Mouse (Mus musculus): ENCODE data around the gene Pih1d1. TPM values are rescaled to one million over a fixed set of nuclear protein-coding genes. Genes with fewer than 3 reads are reported as not detected.

Gene Pih1d1
- total and polyA plus RNA-seq, 2 experiments from 2014 or later: 56.3 to 152 TPM

DNA sequence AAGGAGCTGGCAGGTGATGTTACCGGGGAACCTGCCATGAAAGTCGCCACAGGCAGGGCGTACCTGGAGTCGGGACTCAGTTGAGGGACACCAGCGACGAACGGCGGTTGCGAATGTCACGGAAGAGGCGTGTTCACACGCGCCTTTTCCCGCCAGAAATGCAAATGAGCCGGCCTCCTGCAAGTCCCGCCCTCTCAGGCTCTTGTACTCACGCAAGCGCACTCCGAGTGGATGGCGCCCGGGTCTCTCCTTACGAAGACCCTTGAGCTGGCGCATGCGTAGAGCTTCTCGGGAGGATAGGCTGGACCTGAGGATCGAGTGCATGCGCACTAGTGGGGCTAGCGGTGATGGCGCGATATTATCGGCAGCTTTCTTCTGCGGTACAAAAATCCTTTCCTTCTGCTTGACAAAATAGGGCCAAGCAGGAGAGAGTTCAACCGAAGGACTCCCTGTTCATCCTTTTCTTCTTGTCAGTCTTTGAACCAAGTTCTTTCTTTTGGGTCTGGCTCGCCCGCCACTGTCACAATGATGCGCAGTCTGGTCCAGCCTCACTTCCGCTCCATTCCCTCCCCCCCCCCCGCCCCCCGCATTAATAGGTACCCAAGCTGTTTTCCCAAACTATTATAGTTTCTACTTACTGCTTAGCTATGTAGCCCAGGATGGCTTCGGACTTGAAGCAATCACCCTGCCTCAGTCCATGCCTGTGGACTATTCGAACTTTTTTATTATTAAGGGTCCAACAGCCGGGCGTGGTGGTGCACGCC, 50.5 kb downstream of the Pih1d1 start, which contains the start of gene Ccdc155:
Gene Ccdc155, minus strand, starts transcription at position 513 of the 764 bp plus-strand sequence.
- Histone ChIP-seq H3K27ac (ENCODE audit: low read depth) (no peak within 1 kb of the TSS), H3K4me2 (ENCODE audit: low read depth, low read length) (peak within 1 kb of the TSS; percentile 60), H3K9me3 (replicated peaks; ENCODE audit: control insufficient read depth, low read length) (no peaks in the 10 kb centered on the region), H3K27me3 (ENCODE audit: control insufficient read depth, insufficient read depth, low read length) (no peaks in the 10 kb centered on the region), H3K4me3 (ENCODE audit: low read depth, low read length) (peak within 1 kb of the TSS; percentile 40), H3K9ac (replicated peaks; ENCODE audit: low read depth, low read length) (no peak within 1 kb of the TSS), H3K36me3 (replicated peaks; ENCODE audit: control insufficient read depth, insufficient read depth, low read length) (no peaks in the 10 kb centered on the region), H3K4me1 (ENCODE audit: control insufficient read depth, insufficient read depth) (peaks cover 5% of the 10 kb centered on the region; the same call in 1 of the 2 replicates)
- ATAC-seq (ENCODE audit: insufficient read depth, low read depth) (peak; percentile 89), DNase-seq (ENCODE audit: low spot score) (peak; percentile 83)
- TF ChIP-seq CTCF (IDR thresholded peaks at IDR 0.05; ENCODE audit: low read depth) (no peak), EP300 (IDR thresholded peaks at IDR 0.05; ENCODE audit: low read depth) (no peak)
- WGBS: 10% methylated on average over 43 of the region's 44 CpGs

DNA sequence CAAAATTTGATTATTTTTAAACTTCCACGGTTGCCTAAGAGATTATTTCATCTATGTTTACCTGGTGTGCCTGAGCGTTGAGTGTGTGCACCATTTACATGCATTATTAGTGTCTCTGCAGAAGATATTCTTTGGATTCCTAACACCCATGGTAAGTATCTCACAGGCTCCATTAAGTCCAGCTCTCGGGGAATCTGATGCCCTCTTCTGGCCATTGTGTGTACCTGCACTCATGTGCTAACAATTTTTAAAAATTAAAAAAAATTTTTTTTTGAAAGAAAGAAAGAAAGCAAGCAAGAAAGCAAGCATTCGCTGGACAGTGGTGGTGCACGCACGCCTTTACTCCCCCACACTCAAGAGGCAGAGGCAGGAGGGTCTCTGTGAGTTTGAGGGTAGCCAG, 54.2 kb downstream of the Pih1d1 start:
- no peak overlapping the region for H3K9ac ChIP-seq (replicated peaks; ENCODE audit: low read depth, low read length)
- no peak overlapping the region for H3K27ac ChIP-seq (ENCODE audit: low read depth)
- no peak overlapping the region for H3K4me2 ChIP-seq (ENCODE audit: low read depth, low read length)
- 78% methylated on average over 6 of the region's 6 CpGs for WGBS
- peaks cover 24% of the 10 kb centered on the region for H3K27me3 ChIP-seq (ENCODE audit: control insufficient read depth, insufficient read depth, low read length)
- no peaks in the 10 kb centered on the region for H3K9me3 ChIP-seq (replicated peaks; ENCODE audit: control insufficient read depth, low read length)
- H3K4me1 ChIP-seq (ENCODE audit: control insufficient read depth, insufficient read depth): peaks cover 5% of the 10 kb centered on the region; the same call in 1 of the 2 replicates
- TF ChIP-seq CTCF (IDR thresholded peaks at IDR 0.05; ENCODE audit: low read depth) (no peak), EP300 (IDR thresholded peaks at IDR 0.05; ENCODE audit: low read depth) (no peak)
- no peak for ATAC-seq (ENCODE audit: insufficient read depth, low read depth)
- H3K36me3 ChIP-seq (replicated peaks; ENCODE audit: control insufficient read depth, insufficient read depth, low read length): no peaks in the 10 kb centered on the region
- no peak overlapping the region for H3K4me3 ChIP-seq (ENCODE audit: low read depth, low read length)
- DNase-seq (ENCODE audit: low spot score): no peak

MicroRNA genes within 50 kb of the gene (microRNA counts, 519-probe panel; counts per million panel counts)
- 1,491 counts per million, percentile 13 among the panel's probes with 10 or more counts for microRNA mmu-miR-150

Small RNA genes within 50 kb of the gene (microRNA-seq; reads per million reads assigned to microRNA genes)
- gene Mir150: 40.2 reads per million, percentile 44 among the genes with 10 or more reads in this experiment
- gene Mir5121: 5.7 reads per million, percentile 23 among the genes with 10 or more reads in this experiment
- not detected for gene Mir7055

Other genes with a start within 250 kb of the Pih1d1 start
Only the 30 nearest of the 32 such genes appear.
- gene Tsks, start 211.1 kb upstream of the Pih1d1 start, total RNA-seq (2014; rRNA removed; ENCODE audit: low replicate concordance): not detected in 2 replicates
- gene Tsks, start 211.1 kb upstream of the Pih1d1 start, polyA plus RNA-seq (2015; fragmentation: Nextera tagmentation; extraction: Ambion mirVana): 0.16 and 0.27 TPM in 2 replicates
- gene Cpt1c, start 179.5 kb upstream of the Pih1d1 start, total RNA-seq (2014; rRNA removed; ENCODE audit: low replicate concordance): 7.5 and 12.7 TPM in 2 replicates
- gene Cpt1c, start 179.5 kb upstream of the Pih1d1 start, polyA plus RNA-seq (2015; fragmentation: Nextera tagmentation; extraction: Ambion mirVana): 3.4 and 3.9 TPM in 2 replicates
- gene Prmt1, start 167.7 kb upstream of the Pih1d1 start, total RNA-seq (2014; rRNA removed; ENCODE audit: low replicate concordance): 152 and 173 TPM in 2 replicates
- gene Prmt1, start 167.7 kb upstream of the Pih1d1 start, polyA plus RNA-seq (2015; fragmentation: Nextera tagmentation; extraction: Ambion mirVana): 271 and 300 TPM in 2 replicates
- gene Irf3, start 156.7 kb upstream of the Pih1d1 start, total RNA-seq (2014; rRNA removed; ENCODE audit: low replicate concordance): 31.7 and 61.1 TPM in 2 replicates
- gene Irf3, start 156.7 kb upstream of the Pih1d1 start, polyA plus RNA-seq (2015; fragmentation: Nextera tagmentation; extraction: Ambion mirVana): 44.8 and 51.7 TPM in 2 replicates
- gene Bcl2l12, start 155.6 kb upstream of the Pih1d1 start, total RNA-seq (2014; rRNA removed; ENCODE audit: low replicate concordance): 20.3 and 22.0 TPM in 2 replicates
- 25.5 and 27.5 TPM in 2 replicates for gene Bcl2l12, start 155.6 kb upstream of the Pih1d1 start, polyA plus RNA-seq (2015; fragmentation: Nextera tagmentation; extraction: Ambion mirVana)
- gene Scaf1, start 137.9 kb upstream of the Pih1d1 start, total RNA-seq (2014; rRNA removed; ENCODE audit: low replicate concordance): 37.8 and 38.9 TPM in 2 replicates
- gene Scaf1, start 137.9 kb upstream of the Pih1d1 start, polyA plus RNA-seq (2015; fragmentation: Nextera tagmentation; extraction: Ambion mirVana): 15.9 and 17.9 TPM in 2 replicates
- 38.4 and 62.0 TPM in 2 replicates for gene Rras, start 136.3 kb upstream of the Pih1d1 start, total RNA-seq (2014; rRNA removed; ENCODE audit: low replicate concordance)
- 85.7 and 90.0 TPM in 2 replicates for gene Rras, start 136.3 kb upstream of the Pih1d1 start, polyA plus RNA-seq (2015; fragmentation: Nextera tagmentation; extraction: Ambion mirVana)
- gene Prr12, start 101.4 kb upstream of the Pih1d1 start, total RNA-seq (2014; rRNA removed; ENCODE audit: low replicate concordance): 5.4 and 12.5 TPM in 2 replicates
- gene Prr12, start 101.4 kb upstream of the Pih1d1 start, polyA plus RNA-seq (2015; fragmentation: Nextera tagmentation; extraction: Ambion mirVana): 3.8 TPM in 2 replicates
- 21.5 and 73.9 TPM in 2 replicates for gene Nosip, start 91.9 kb upstream of the Pih1d1 start, total RNA-seq (2014; rRNA removed; ENCODE audit: low replicate concordance)
- 38.2 and 43.7 TPM in 2 replicates for gene Nosip, start 91.9 kb upstream of the Pih1d1 start, polyA plus RNA-seq (2015; fragmentation: Nextera tagmentation; extraction: Ambion mirVana)
- 8.3 and 22.0 TPM in 2 replicates for gene Prrg2, start 91.6 kb upstream of the Pih1d1 start, total RNA-seq (2014; rRNA removed; ENCODE audit: low replicate concordance)
- 12.4 and 13.3 TPM in 2 replicates for gene Prrg2, start 91.6 kb upstream of the Pih1d1 start, polyA plus RNA-seq (2015; fragmentation: Nextera tagmentation; extraction: Ambion mirVana)
- gene Rcn3, start 62.1 kb upstream of the Pih1d1 start, total RNA-seq (2014; rRNA removed; ENCODE audit: low replicate concordance): 125 and 141 TPM in 2 replicates
- gene Rcn3, start 62.1 kb upstream of the Pih1d1 start, polyA plus RNA-seq (2015; fragmentation: Nextera tagmentation; extraction: Ambion mirVana): 100 and 108 TPM in 2 replicates
- gene Fcgrt, start 50.5 kb upstream of the Pih1d1 start, total RNA-seq (2014; rRNA removed; ENCODE audit: low replicate concordance): 48.9 and 51.6 TPM in 2 replicates
- 59.5 and 67.9 TPM in 2 replicates for gene Fcgrt, start 50.5 kb upstream of the Pih1d1 start, polyA plus RNA-seq (2015; fragmentation: Nextera tagmentation; extraction: Ambion mirVana)
- 1,106 and 1,247 TPM in 2 replicates for gene Rps11, start 29.9 kb upstream of the Pih1d1 start, total RNA-seq (2014; rRNA removed; ENCODE audit: low replicate concordance)
- 730 and 757 TPM in 2 replicates for gene Rps11, start 29.9 kb upstream of the Pih1d1 start, polyA plus RNA-seq (2015; fragmentation: Nextera tagmentation; extraction: Ambion mirVana)
- 1,443 and 1,972 TPM in 2 replicates for gene Rpl13a, start 25.5 kb upstream of the Pih1d1 start, total RNA-seq (2014; rRNA removed; ENCODE audit: low replicate concordance)
- 780 and 809 TPM in 2 replicates for gene Rpl13a, start 25.5 kb upstream of the Pih1d1 start, polyA plus RNA-seq (2015; fragmentation: Nextera tagmentation; extraction: Ambion mirVana)
- gene Gm45713, start 18.1 kb upstream of the Pih1d1 start, total RNA-seq (2014; rRNA removed; ENCODE audit: low replicate concordance): 0.19 and 0.23 TPM in 2 replicates
- 0.29 and 0.78 TPM in 2 replicates for gene Gm45713, start 18.1 kb upstream of the Pih1d1 start, polyA plus RNA-seq (2015; fragmentation: Nextera tagmentation; extraction: Ambion mirVana)
- 8.1 and 23.3 TPM in 2 replicates for gene Flt3l, start 17.9 kb upstream of the Pih1d1 start, total RNA-seq (2014; rRNA removed; ENCODE audit: low replicate concordance)
- 1.8 and 2.0 TPM in 2 replicates for gene Flt3l, start 17.9 kb upstream of the Pih1d1 start, polyA plus RNA-seq (2015; fragmentation: Nextera tagmentation; extraction: Ambion mirVana)
- gene Aldh16a1, start 281 bp downstream of the Pih1d1 start, total RNA-seq (2014; rRNA removed; ENCODE audit: low replicate concordance): 29.2 and 40.1 TPM in 2 replicates
- gene Aldh16a1, start 281 bp downstream of the Pih1d1 start, polyA plus RNA-seq (2015; fragmentation: Nextera tagmentation; extraction: Ambion mirVana): 18.2 and 22.8 TPM in 2 replicates
- 7.5 and 12.7 TPM in 2 replicates for gene Slc17a7, start 9.6 kb downstream of the Pih1d1 start, total RNA-seq (2014; rRNA removed; ENCODE audit: low replicate concordance)
- gene Slc17a7, start 9.6 kb downstream of the Pih1d1 start, polyA plus RNA-seq (2015; fragmentation: Nextera tagmentation; extraction: Ambion mirVana): 4.3 and 5.4 TPM in 2 replicates
- not detected in 2 replicates for gene Gfy, start 25.3 kb downstream of the Pih1d1 start, total RNA-seq (2014; rRNA removed; ENCODE audit: low replicate concordance)
- gene Gfy, start 25.3 kb downstream of the Pih1d1 start, polyA plus RNA-seq (2015; fragmentation: Nextera tagmentation; extraction: Ambion mirVana): not detected in 2 replicates
- not detected in 2 replicates for gene Pth2, start 26.7 kb downstream of the Pih1d1 start, total RNA-seq (2014; rRNA removed; ENCODE audit: low replicate concordance)
- gene Pth2, start 26.7 kb downstream of the Pih1d1 start, polyA plus RNA-seq (2015; fragmentation: Nextera tagmentation; extraction: Ambion mirVana): not detected in 2 replicates
- not detected in 2 replicates for gene Ccdc155, start 50.6 kb downstream of the Pih1d1 start, total RNA-seq (2014; rRNA removed; ENCODE audit: low replicate concordance)
- 0.14 and 0.25 TPM in 2 replicates for gene Ccdc155, start 50.6 kb downstream of the Pih1d1 start, polyA plus RNA-seq (2015; fragmentation: Nextera tagmentation; extraction: Ambion mirVana)
- not detected in 2 replicates for gene Dkkl1, start 57.8 kb downstream of the Pih1d1 start, total RNA-seq (2014; rRNA removed; ENCODE audit: low replicate concordance)
- 0.27 TPM in 1 of 2 replicates, not detected in the other for gene Dkkl1, start 57.8 kb downstream of the Pih1d1 start, polyA plus RNA-seq (2015; fragmentation: Nextera tagmentation; extraction: Ambion mirVana)
- gene Tead2, start 61.5 kb downstream of the Pih1d1 start, total RNA-seq (2014; rRNA removed; ENCODE audit: low replicate concordance): 50.6 and 72.2 TPM in 2 replicates
- 41.1 and 42.8 TPM in 2 replicates for gene Tead2, start 61.5 kb downstream of the Pih1d1 start, polyA plus RNA-seq (2015; fragmentation: Nextera tagmentation; extraction: Ambion mirVana)
- gene Cd37, start 84.8 kb downstream of the Pih1d1 start, total RNA-seq (2014; rRNA removed; ENCODE audit: low replicate concordance): 0.97 TPM in 1 of 2 replicates, not detected in the other
- gene Cd37, start 84.8 kb downstream of the Pih1d1 start, polyA plus RNA-seq (2015; fragmentation: Nextera tagmentation; extraction: Ambion mirVana): 1.9 and 2.3 TPM in 2 replicates
- gene Slc6a16, start 86.8 kb downstream of the Pih1d1 start, total RNA-seq (2014; rRNA removed; ENCODE audit: low replicate concordance): not detected in 2 replicates
- 0.10 TPM in 1 of 2 replicates, not detected in the other for gene Slc6a16, start 86.8 kb downstream of the Pih1d1 start, polyA plus RNA-seq (2015; fragmentation: Nextera tagmentation; extraction: Ambion mirVana)
- gene Slc6a21, start 123.2 kb downstream of the Pih1d1 start, total RNA-seq (2014; rRNA removed; ENCODE audit: low replicate concordance): not detected in 2 replicates
- gene Slc6a21, start 123.2 kb downstream of the Pih1d1 start, polyA plus RNA-seq (2015; fragmentation: Nextera tagmentation; extraction: Ambion mirVana): not detected in 2 replicates
- 15.8 and 44.0 TPM in 2 replicates for gene Trpm4, start 179.5 kb downstream of the Pih1d1 start, total RNA-seq (2014; rRNA removed; ENCODE audit: low replicate concordance)
- gene Trpm4, start 179.5 kb downstream of the Pih1d1 start, polyA plus RNA-seq (2015; fragmentation: Nextera tagmentation; extraction: Ambion mirVana): 14.2 and 15.2 TPM in 2 replicates
- 38.8 and 39.7 TPM in 2 replicates for gene Hrc, start 181.0 kb downstream of the Pih1d1 start, total RNA-seq (2014; rRNA removed; ENCODE audit: low replicate concordance)
- gene Hrc, start 181.0 kb downstream of the Pih1d1 start, polyA plus RNA-seq (2015; fragmentation: Nextera tagmentation; extraction: Ambion mirVana): 43.8 and 45.9 TPM in 2 replicates
- gene Ppfia3, start 212.7 kb downstream of the Pih1d1 start, total RNA-seq (2014; rRNA removed; ENCODE audit: low replicate concordance): 0.15 and 1.8 TPM in 2 replicates
- gene Ppfia3, start 212.7 kb downstream of the Pih1d1 start, polyA plus RNA-seq (2015; fragmentation: Nextera tagmentation; extraction: Ambion mirVana): 0.58 and 0.68 TPM in 2 replicates
- gene Lin7b, start 216.3 kb downstream of the Pih1d1 start, total RNA-seq (2014; rRNA removed; ENCODE audit: low replicate concordance): 0.46 TPM in 1 of 2 replicates, not detected in the other
- gene Lin7b, start 216.3 kb downstream of the Pih1d1 start, polyA plus RNA-seq (2015; fragmentation: Nextera tagmentation; extraction: Ambion mirVana): 2.2 and 2.3 TPM in 2 replicates

All from heart, postnatal 0 days (tissue).